In genomic region chr1:84758843-84759242, GRCm38 (mm10) we compare ENCODE assay signal across 29 mouse cellular contexts.
"Had no signal": no experiment of that assay in that cellular context is flagged by ENCODE, and none has a peak within 500 bp of the region (broad histone marks: within the 10 kb centered on the region; RNA-seq: fewer than 3 reads in every experiment).

No protein-coding gene starts in this region.

- ATAC-seq: lung, postnatal 0 days; midbrain, embryonic 13.5 days; midbrain, embryonic 16.5 days had no signal

- H3K4me3 ChIP-seq: left cerebral cortex, adult 2 months; limb, embryonic 10.5 days; limb, embryonic 12.5 days; limb, embryonic 13.5 days; limb, embryonic 15.5 days; liver, embryonic 13.5 days; liver, embryonic 15.5 days; lung, embryonic 15.5 days; megakaryocyte, embryonic 14.5 days; midbrain, embryonic 10.5 days; midbrain, embryonic 12.5 days; midbrain, embryonic 13.5 days; myocyte; neural tube, embryonic 12.5 days had no signal

- H3K4me2 ChIP-seq: limb, embryonic 12.5 days; limb, embryonic 13.5 days; limb, embryonic 15.5 days; liver, embryonic 13.5 days; liver, embryonic 15.5 days; lung, embryonic 14.5 days; lung, embryonic 15.5 days; midbrain, embryonic 12.5 days; midbrain, embryonic 13.5 days; neural tube, embryonic 12.5 days had no signal

- H3K4me1 ChIP-seq: limb, embryonic 10.5 days; limb, embryonic 12.5 days; limb, embryonic 13.5 days; limb, embryonic 15.5 days; liver, embryonic 13.5 days; liver, embryonic 15.5 days; lung, embryonic 15.5 days; megakaryocyte, embryonic 14.5 days; midbrain, embryonic 10.5 days; midbrain, embryonic 12.5 days; midbrain, embryonic 13.5 days; neural tube, embryonic 12.5 days had no signal

- H3K9me3 ChIP-seq: limb, embryonic 10.5 days; limb, embryonic 12.5 days; limb, embryonic 13.5 days; limb, embryonic 15.5 days; liver, embryonic 13.5 days; liver, embryonic 15.5 days; lung, embryonic 15.5 days; megakaryocyte, embryonic 14.5 days; midbrain, embryonic 10.5 days; midbrain, embryonic 12.5 days; midbrain, embryonic 13.5 days; neural tube, embryonic 12.5 days had no signal

- DNase-seq: layer of hippocampus, postnatal 36 days; left cerebral cortex, postnatal 4 days; liver; liver, embryonic 13.5 days; lung, adult 18-20 months; lung, adult 2 months; lung, embryonic 14.5 days; lung, postnatal 10 days; lung, postnatal 14 days; lung, postnatal 36 days; lung, postnatal 4 days; midbrain, embryonic 14.5 days had no signal

- H3K27me3 ChIP-seq: limb, embryonic 12.5 days; limb, embryonic 13.5 days; limb, embryonic 15.5 days; liver, embryonic 13.5 days; liver, embryonic 15.5 days; lung, embryonic 15.5 days; megakaryocyte, embryonic 14.5 days; midbrain, embryonic 12.5 days; midbrain, embryonic 13.5 days; neural tube, embryonic 12.5 days had no signal

- H3K27ac ChIP-seq: left cerebral cortex, adult 2 months; limb, embryonic 10.5 days; limb, embryonic 12.5 days; limb, embryonic 13.5 days; limb, embryonic 15.5 days; liver, embryonic 13.5 days; liver, embryonic 14.5 days; liver, embryonic 15.5 days; lung, embryonic 15.5 days; macrophage; midbrain, embryonic 10.5 days; midbrain, embryonic 12.5 days; midbrain, embryonic 13.5 days; neural tube, embryonic 12.5 days had no signal

- H3K9ac ChIP-seq: limb, embryonic 12.5 days; limb, embryonic 13.5 days; limb, embryonic 15.5 days; liver, embryonic 13.5 days; liver, embryonic 14.5 days; liver, embryonic 15.5 days; lung, embryonic 14.5 days; lung, embryonic 15.5 days; midbrain, embryonic 12.5 days; midbrain, embryonic 13.5 days; neural tube, embryonic 12.5 days had no signal
